Mouse (Mus musculus): Measurements from ENCODE around the gene Jak1. TPM values are rescaled to one million over a fixed set of nuclear protein-coding genes. Genes with fewer than 3 reads are reported as not detected.

The Jak1 gene
- total and polyA plus RNA-seq, 3 experiments = 37.3 to 41.9 TPM; not detected in 1

DNA sequence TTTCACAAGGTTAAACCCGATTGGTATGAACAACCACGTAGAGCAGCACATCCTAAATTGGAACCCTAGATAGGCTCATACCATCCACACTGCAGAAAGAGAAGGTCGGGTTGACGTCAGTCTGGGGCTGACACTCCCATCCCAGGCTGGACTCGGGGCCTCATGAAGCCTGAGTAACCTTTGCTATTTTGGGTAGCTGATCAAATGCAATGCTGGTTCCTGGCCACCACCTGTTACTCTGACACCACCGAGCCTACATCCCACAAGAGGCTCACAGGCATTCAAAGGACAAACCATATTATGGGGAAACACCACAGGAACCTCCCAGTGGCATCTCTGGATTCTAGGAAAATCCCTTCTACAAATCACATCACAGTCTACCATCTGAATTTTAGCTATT lies 28.3 kb downstream of the Jak1 start:
- peaks cover 23% of the 10 kb centered on the region for H3K79me2 ChIP-seq (ENCODE audit: control insufficient read depth, insufficient read depth, low read length, poor library complexity)

DNA sequence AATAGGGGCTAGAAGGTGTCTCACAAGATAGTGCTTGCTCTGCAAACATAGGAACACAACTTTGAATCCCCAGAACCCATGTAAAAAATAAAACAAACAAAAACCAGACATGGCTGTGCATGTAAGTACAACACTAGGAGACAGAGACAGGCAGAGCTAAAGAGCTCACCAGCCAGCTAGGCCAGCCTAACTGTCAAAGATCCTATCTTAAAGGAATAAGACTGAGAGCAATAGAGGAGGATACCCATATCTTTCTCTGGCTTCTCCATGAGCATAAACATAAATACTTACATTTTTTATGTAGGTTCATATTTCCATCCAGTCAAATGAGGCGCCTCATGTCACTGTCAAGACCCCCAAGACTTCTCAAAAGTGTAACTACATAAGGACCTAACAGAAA lies 29.1 kb downstream of the Jak1 start:
- Histone ChIP-seq H3K4me1 (ENCODE audit: control insufficient read depth in 1 of 2, insufficient read depth in 2 of 2, low read length in 2 of 2) (peaks cover 19 to 24% of the 10 kb centered on the region in 2 experiments), H3K27ac (ENCODE audit: control insufficient read depth, low read depth, low read length) (peak overlapping the region; percentile 78), H3K36me3 (ENCODE audit: control insufficient read depth in 1 of 2, insufficient read depth in 2 of 2, low read length in 2 of 2) (peaks cover 0 to 23% of the 10 kb centered on the region in 2 experiments; a peak in 2 of 4 replicates), H3K27me3 (ENCODE audit: control insufficient read depth in 1 of 2, insufficient read depth in 2 of 2, low read length in 2 of 2) (no peaks in the 10 kb centered on the region), H3K79me2 (ENCODE audit: control insufficient read depth, insufficient read depth, low read length, poor library complexity) (peaks cover 23% of the 10 kb centered on the region), H3K9me3 (replicated peaks; ENCODE audit: insufficient read depth, low read length) (no peaks in the 10 kb centered on the region), H3K4me3 (ENCODE audit: control insufficient read depth in 1 of 2, insufficient read depth in 1 of 2, low read depth in 2 of 2, low read length in 2 of 2) (no peak overlapping the region), H3K9ac (ENCODE audit: control insufficient read depth, low read depth, low read length, poor library complexity, severe bottlenecking) (peak overlapping the region; percentile 17; the same call in 1 of the 2 replicates)
- peak; percentile 68 for DNase-seq (ENCODE audit: low read depth, low spot score)
- TF ChIP-seq GATA1 (IDR thresholded peaks at IDR 0.05; ENCODE audit: low read depth, low read length) = peak; percentile 43; the same call in 1 of the 2 replicates
- peak; percentile 64 to 75 for TF ChIP-seq EP300 (IDR thresholded peaks at IDR 0.05; ENCODE audit: low read depth in 1 of 2, low read length in 2 of 2)
- TF ChIP-seq MYC (IDR thresholded peaks at IDR 0.05; ENCODE audit: low read depth, low read length) = no peak
- TF ChIP-seq RCOR1 (IDR thresholded peaks at IDR 0.05; ENCODE audit: low read depth, low read length) = peak; percentile 25; the same call in 1 of the 2 replicates
- TF ChIP-seq MYB (IDR thresholded peaks at IDR 0.05; ENCODE audit: low read depth, low read length) = peak; percentile 87
- peak; percentile 30; the same call in 1 of the 2 replicates for TF ChIP-seq ZNF384 (IDR thresholded peaks at IDR 0.05; ENCODE audit: low read depth, low read length)
- 0 out of 2 replicates have a peak, but pooled peaks have one; percentile 10 for TF ChIP-seq MXI1 (IDR thresholded peaks at IDR 0.05; ENCODE audit: low read depth, low read length)
- no peak for TF ChIP-seq SIN3A (IDR thresholded peaks at IDR 0.05; ENCODE audit: low read length)

More for the DNA sequence above, 28.3 kb downstream of the Jak1 start:
- Histone ChIP-seq H3K4me1 (ENCODE audit: control insufficient read depth in 1 of 2, insufficient read depth in 2 of 2, low read length in 2 of 2) (peaks cover 19 to 24% of the 10 kb centered on the region in 2 experiments), H3K9ac (ENCODE audit: control insufficient read depth, low read depth, low read length, poor library complexity, severe bottlenecking) (no peak overlapping the region), H3K27ac (ENCODE audit: control insufficient read depth, low read depth, low read length) (no peak overlapping the region), H3K27me3 (ENCODE audit: control insufficient read depth in 1 of 2, insufficient read depth in 2 of 2, low read length in 2 of 2) (no peaks in the 10 kb centered on the region), H3K36me3 (ENCODE audit: control insufficient read depth in 1 of 2, insufficient read depth in 2 of 2, low read length in 2 of 2) (peaks cover 0 to 23% of the 10 kb centered on the region in 2 experiments; a peak in 2 of 4 replicates), H3K4me3 (ENCODE audit: control insufficient read depth in 1 of 2, insufficient read depth in 1 of 2, low read depth in 2 of 2, low read length in 2 of 2) (no peak overlapping the region), H3K9me3 (replicated peaks; ENCODE audit: insufficient read depth, low read length) (no peaks in the 10 kb centered on the region)
- DNase-seq (ENCODE audit: low read depth, low spot score) = no peak
- no peak for TF ChIP-seq TBP (IDR thresholded peaks at IDR 0.05; ENCODE audit: low read depth, low read length)
- TF ChIP-seq ZNF384 (IDR thresholded peaks at IDR 0.05; ENCODE audit: low read depth, low read length) = no peak
- TF ChIP-seq MEF2A (IDR thresholded peaks at IDR 0.05; ENCODE audit: extremely low read depth, insufficient replicate concordance, low read depth, low read length, poor library complexity, severe bottlenecking) = no peak
- no peak for TF ChIP-seq EP300 (IDR thresholded peaks at IDR 0.05; ENCODE audit: low read depth in 1 of 2, low read length in 2 of 2)
- TF ChIP-seq POLR2AphosphoS5 (IDR thresholded peaks at IDR 0.05; ENCODE audit: borderline replicate concordance, low read depth, low read length) = no peak
- no peak for TF ChIP-seq POLR2A (IDR thresholded peaks at IDR 0.05; ENCODE audit: control insufficient read depth in 1 of 2, insufficient read depth in 1 of 2, low read depth in 1 of 2, low read length in 2 of 2, poor library complexity in 1 of 2)
- no peak for TF ChIP-seq CHD2 (IDR thresholded peaks at IDR 0.05; ENCODE audit: low read length)

DNA sequence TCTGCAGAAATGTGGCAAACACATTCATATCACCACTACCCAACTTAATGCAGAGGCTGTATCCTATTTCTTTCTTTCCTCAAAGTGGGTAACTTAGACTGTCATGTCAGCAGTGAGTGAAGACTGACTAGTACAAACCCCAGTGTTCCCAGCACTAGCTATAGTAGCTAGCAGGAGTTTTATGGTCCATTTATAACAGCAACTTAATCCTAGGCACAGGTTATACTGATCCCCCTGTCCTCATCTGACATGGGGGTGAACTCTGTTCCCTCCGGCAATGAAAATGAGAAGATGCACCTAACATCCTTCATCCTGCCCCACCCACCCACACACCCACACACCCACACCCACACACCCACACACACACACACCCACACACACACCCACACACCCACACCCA lies 30.3 kb downstream of the Jak1 start:
- Histone ChIP-seq H3K36me3 (ENCODE audit: control insufficient read depth in 1 of 2, insufficient read depth in 2 of 2, low read length in 2 of 2) (peaks cover 0 to 23% of the 10 kb centered on the region in 2 experiments; a peak in 2 of 4 replicates), H3K4me3 (ENCODE audit: control insufficient read depth in 1 of 2, insufficient read depth in 1 of 2, low read depth in 2 of 2, low read length in 2 of 2) (no peak overlapping the region), H3K4me1 (ENCODE audit: control insufficient read depth in 1 of 2, insufficient read depth in 2 of 2, low read length in 2 of 2) (peaks cover 19 to 24% of the 10 kb centered on the region in 2 experiments), H3K9me3 (replicated peaks; ENCODE audit: insufficient read depth, low read length) (no peaks in the 10 kb centered on the region), H3K79me2 (ENCODE audit: control insufficient read depth, insufficient read depth, low read length, poor library complexity) (peaks cover 25% of the 10 kb centered on the region), H3K27me3 (ENCODE audit: control insufficient read depth in 1 of 2, insufficient read depth in 2 of 2, low read length in 2 of 2) (no peaks in the 10 kb centered on the region), H3K9ac (ENCODE audit: control insufficient read depth, low read depth, low read length, poor library complexity, severe bottlenecking) (no peak overlapping the region), H3K27ac (ENCODE audit: control insufficient read depth, low read depth, low read length) (peak overlapping the region; percentile 19)
- TF ChIP-seq POLR2AphosphoS5 (IDR thresholded peaks at IDR 0.05; ENCODE audit: borderline replicate concordance, low read depth, low read length) (no peak), MXI1 (IDR thresholded peaks at IDR 0.05; ENCODE audit: low read depth, low read length) (no peak), TAL1 (IDR thresholded peaks at IDR 0.05; ENCODE audit: low read length) (no peak), UBTF (IDR thresholded peaks at IDR 0.05; ENCODE audit: borderline replicate concordance, insufficient read depth, low read depth, low read length) (no peak), BHLHE40 (IDR thresholded peaks at IDR 0.05; ENCODE audit: borderline replicate concordance, low read depth, low read length) (no peak), CHD2 (IDR thresholded peaks at IDR 0.05; ENCODE audit: low read length) (no peak), MYC (IDR thresholded peaks at IDR 0.05; ENCODE audit: low read depth, low read length) (no peak), JUND (IDR thresholded peaks at IDR 0.05; ENCODE audit: low read depth, low read length) (no peak)
- DNase-seq (ENCODE audit: low read depth, low spot score) = no peak
